10 mouse cellular contexts compared by ENCODE assay signal in genomic region chr1:127959312-127959718, GRCm38 (mm10).
DNase-seq lines count a peak whose midpoint lies in the region; ATAC-seq and TF ChIP-seq lines count a peak whose summit lies in the region.
"Had no signal": no experiment of that assay in that cellular context is flagged by ENCODE, and none has a peak within 500 bp of the region (broad histone marks: within the 10 kb centered on the region; RNA-seq: fewer than 3 reads in every experiment).

No protein-coding gene starts in this region.

- H3K9me3 ChIP-seq in kidney, embryonic 14.5 days (ENCODE audit: control insufficient read depth, low read length) = no peaks in the 10 kb centered on the region
- no peaks in the 10 kb centered on the region for H3K9me3 ChIP-seq in forebrain, embryonic 12.5 days
- no peaks in the 10 kb centered on the region for H3K9me3 ChIP-seq in midbrain, embryonic 11.5 days (ENCODE audit: control insufficient read depth, low read length)

- no peak overlapping the region for H3K4me3 ChIP-seq in kidney, embryonic 14.5 days (ENCODE audit: low read length)
- no peak overlapping the region for H3K4me3 ChIP-seq in cortical plate, adult 2 months (ENCODE audit: insufficient read depth, low read length)
- no peak overlapping the region for H3K4me3 ChIP-seq in forebrain, embryonic 12.5 days (replicated peaks)
- H3K4me3 ChIP-seq in midbrain, embryonic 11.5 days (ENCODE audit: low read depth, low read length) = no peak overlapping the region

- no peak overlapping the region for H3K4me2 ChIP-seq in kidney, embryonic 14.5 days (replicated peaks; ENCODE audit: low read depth, low read length)
- no peak overlapping the region for H3K4me2 ChIP-seq in forebrain, embryonic 12.5 days
- no peak overlapping the region; the same call in 1 of the 2 replicates for H3K4me2 ChIP-seq in midbrain, embryonic 11.5 days

- TF ChIP-seq CTCF in cortical plate, adult 2 months (IDR thresholded peaks at IDR 0.05; ENCODE audit: extremely low read depth, insufficient read depth, low read length) = no peak

- H3K36me3 ChIP-seq in kidney, embryonic 14.5 days (ENCODE audit: control insufficient read depth, insufficient read depth, low read length) = peaks cover 6% of the 10 kb centered on the region; the same call in 1 of the 2 replicates
- peaks cover 24% of the 10 kb centered on the region for H3K36me3 ChIP-seq in forebrain, embryonic 12.5 days (replicated peaks)
- no peaks in the 10 kb centered on the region for H3K36me3 ChIP-seq in midbrain, embryonic 11.5 days (ENCODE audit: control insufficient read depth, insufficient read depth, low read length)

- no peaks in the 10 kb centered on the region for H3K27me3 ChIP-seq in kidney, embryonic 14.5 days (ENCODE audit: control insufficient read depth, insufficient read depth, low read length)
- no peaks in the 10 kb centered on the region for H3K27me3 ChIP-seq in forebrain, embryonic 12.5 days
- no peaks in the 10 kb centered on the region for H3K27me3 ChIP-seq in midbrain, embryonic 11.5 days (ENCODE audit: control insufficient read depth, insufficient read depth, low read length)

- no peaks in the 10 kb centered on the region for H3K4me1 ChIP-seq in kidney, embryonic 14.5 days (ENCODE audit: control insufficient read depth, insufficient read depth, low read length)
- H3K4me1 ChIP-seq in cortical plate, adult 2 months (ENCODE audit: control insufficient read depth, insufficient read depth, low read length) = peaks cover 8% of the 10 kb centered on the region; the same call in 1 of the 2 replicates
- H3K4me1 ChIP-seq in forebrain, embryonic 12.5 days = peaks cover 15% of the 10 kb centered on the region
- peaks cover 11% of the 10 kb centered on the region for H3K4me1 ChIP-seq in midbrain, embryonic 11.5 days (ENCODE audit: control insufficient read depth, insufficient read depth, low read length)

- DNase-seq in kidney, postnatal 25 days = no peak
- DNase-seq in midbrain, embryonic 11.5 days (ENCODE audit: low spot score, missing footprints) = peak; percentile 84
- DNase-seq in cerebellum, adult 11-12 months = no peak
- DNase-seq in ovary, postnatal 36 days (ENCODE audit: low spot score) = no peak
- DNase-seq: gastrocnemius, postnatal 14 days; kidney, postnatal 10 days had no signal

- WGBS in kidney, embryonic 14.5 days = 52% methylated on average over 7 of the region's 7 CpGs
- 31% methylated on average over 7 of the region's 7 CpGs for WGBS in forebrain, embryonic 12.5 days
- 25% methylated on average over 7 of the region's 7 CpGs for WGBS in midbrain, embryonic 11.5 days

- TF ChIP-seq POLR2A in cortical plate, adult 2 months (IDR thresholded peaks at IDR 0.05; ENCODE audit: extremely low read depth, insufficient read depth, low read length) = no peak

- H3K9ac ChIP-seq in kidney, embryonic 14.5 days (ENCODE audit: low read depth, low read length) = no peak overlapping the region
- peak overlapping the region; percentile 12; the same call in 1 of the 2 replicates for H3K9ac ChIP-seq in forebrain, embryonic 12.5 days
- H3K9ac ChIP-seq in midbrain, embryonic 11.5 days (ENCODE audit: low read length) = peak overlapping the region; percentile 44
- H3K9ac ChIP-seq: liver, embryonic 14.5 days had no signal

- H3K27ac ChIP-seq in kidney, embryonic 14.5 days (ENCODE audit: low read depth, low read length) = peak overlapping the region; percentile 6; the same call in 1 of the 2 replicates
- peak overlapping the region; percentile 22 for H3K27ac ChIP-seq in cortical plate, adult 2 months (ENCODE audit: insufficient read depth, low read length)
- peak overlapping the region; percentile 2; the same call in 1 of the 2 replicates for H3K27ac ChIP-seq in forebrain, embryonic 12.5 days
- peak overlapping the region; percentile 40; the same call in 1 of the 2 replicates for H3K27ac ChIP-seq in midbrain, embryonic 11.5 days (ENCODE audit: low read depth, low read length)
- H3K27ac ChIP-seq: liver, embryonic 14.5 days had no signal

- ATAC-seq in kidney, embryonic 14.5 days (ENCODE audit: low FRiP score, low TSS enrichment) = peak; percentile 39; the same call in 1 of the 2 replicates
- peak; percentile 18; the same call in 1 of the 2 replicates for ATAC-seq in forebrain, embryonic 12.5 days (ENCODE audit: low FRiP score)
- peak; percentile 63; the same call in 1 of the 2 replicates for ATAC-seq in midbrain, embryonic 11.5 days (ENCODE audit: low FRiP score)
